Mouse (Mus musculus) limb, embryonic 13.5 days (tissue): ENCODE data around the gene Fsd2. TPM values are rescaled to one million over a fixed set of nuclear protein-coding genes. Genes with fewer than 3 reads are reported as not detected.

Source experiments
- ATAC-seq: fragments of 200-750 bp; cut with Nextera tagmentation; 2 replicates; pipeline ENCODE4 v1.8.0; 2017; ENCODE audit warnings: low read depth, moderate number of reproducible peaks, moderate TSS enrichment; ENCODE audit not compliant: low FRiP score
- H3K27ac ChIP-seq: fragments of 300-500 bp; sonication (generic); 2 replicates; pipeline ENCODE4 v1.5.1; 2015; ENCODE audit warnings: inconsistent platforms, mild to moderate bottlenecking, moderate library complexity
- H3K27me3 ChIP-seq: fragments of 300-500 bp; sonication (generic); 2 replicates; pipeline ENCODE4 v1.6.1; 2015; ENCODE audit warnings: mild to moderate bottlenecking, inconsistent platforms
- H3K36me3 ChIP-seq: fragments of 300-500 bp; sonication (generic); 2 replicates; pipeline ENCODE4 v1.6.1; 2015; ENCODE audit warnings: inconsistent platforms, mild to moderate bottlenecking, moderate library complexity
- H3K4me1 ChIP-seq: fragments of 300-500 bp; sonication (generic); 2 replicates; pipeline ENCODE4 v1.6.1; 2015; ENCODE audit warnings: inconsistent platforms
- H3K4me2 ChIP-seq: fragments of 300-500 bp; sonication (generic); replicated peaks from 2 replicates; pipeline ENCODE4 v1.6.1; 2015; ENCODE audit warnings: inconsistent platforms, mild to moderate bottlenecking, moderate library complexity
- H3K4me3 ChIP-seq: fragments of 300-500 bp; sonication (generic); 2 replicates; pipeline ENCODE4 v1.5.1; 2015; ENCODE audit warnings: moderate library complexity, mild to moderate bottlenecking, inconsistent platforms
- H3K9ac ChIP-seq: fragments of 300-500 bp; sonication (generic); 2 replicates; pipeline ENCODE4 v1.6.1; 2015; ENCODE audit warnings: mild to moderate bottlenecking, inconsistent platforms
- H3K9me3 ChIP-seq: fragments of 300-500 bp; sonication (generic); 2 replicates; pipeline ENCODE4 v1.6.1; 2016; ENCODE audit warnings: inconsistent platforms
- WGBS: fragments of 180-500 bp; shearing (Covaris S2); methylation state at CpG from one replicate; pipeline ENCODE4 v1.1.7; 2015; 5-methylcytosine and 5-hydroxymethylcytosine counted together
- polyA plus RNA-seq: library from polyadenylated mRNA; unstranded; fragments of >200 nt; fragmentation: Nextera tagmentation; extraction: Ambion mirVana; gene quantifications from 2 replicates; pipeline ENCODE4 v1.2.1, GENCODE M21; 2015

The Fsd2 gene
- polyA plus RNA-seq, 1 experiment from 2014 or later = 0.33 TPM

DNA sequence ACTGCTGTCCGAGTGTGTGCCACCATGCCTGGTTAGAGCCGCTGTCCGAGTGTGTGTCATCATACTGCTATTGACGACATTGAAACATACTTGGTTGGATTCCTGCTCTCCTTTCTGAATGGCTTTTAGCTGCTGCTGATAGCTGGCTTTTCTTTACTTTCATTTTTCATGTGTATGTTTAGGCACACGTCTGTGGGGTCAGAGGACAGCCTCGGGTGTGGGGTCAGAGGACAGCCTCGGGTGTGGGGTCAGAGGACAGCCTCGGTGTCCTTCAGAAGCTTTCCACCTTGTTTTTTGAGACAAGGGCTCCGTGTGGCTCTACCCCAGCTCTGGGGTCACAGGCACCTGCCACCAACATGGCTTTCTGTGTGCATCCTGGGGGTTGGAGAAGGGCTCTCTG is 25.9 kb upstream of the Fsd2 start:
- no peak overlapping the region for H3K27ac ChIP-seq
- H3K9me3 ChIP-seq = no peaks in the 10 kb centered on the region
- WGBS = 86% methylated on average over 9 of the region's 9 CpGs
- H3K4me3 ChIP-seq = no peak overlapping the region
- H3K4me2 ChIP-seq = no peak overlapping the region
- H3K27me3 ChIP-seq = no peaks in the 10 kb centered on the region
- H3K36me3 ChIP-seq = peaks cover 75% of the 10 kb centered on the region
- H3K4me1 ChIP-seq = no peaks in the 10 kb centered on the region
- no peak overlapping the region for H3K9ac ChIP-seq
- ATAC-seq = no peak

GRCm38 (mm10) chr7:81587238-81587637 is 20.5 kb upstream of the Fsd2 start:
- no peak overlapping the region for H3K4me3 ChIP-seq
- peaks cover 58% of the 10 kb centered on the region for H3K36me3 ChIP-seq
- H3K4me1 ChIP-seq = no peaks in the 10 kb centered on the region
- no peak for ATAC-seq
- 85% methylated on average over 4 of the region's 4 CpGs for WGBS
- H3K9me3 ChIP-seq = no peaks in the 10 kb centered on the region; the same call in 1 of the 2 replicates
- no peak overlapping the region for H3K27ac ChIP-seq
- H3K4me2 ChIP-seq = no peak overlapping the region
- no peaks in the 10 kb centered on the region for H3K27me3 ChIP-seq
- H3K9ac ChIP-seq = no peak overlapping the region

DNA sequence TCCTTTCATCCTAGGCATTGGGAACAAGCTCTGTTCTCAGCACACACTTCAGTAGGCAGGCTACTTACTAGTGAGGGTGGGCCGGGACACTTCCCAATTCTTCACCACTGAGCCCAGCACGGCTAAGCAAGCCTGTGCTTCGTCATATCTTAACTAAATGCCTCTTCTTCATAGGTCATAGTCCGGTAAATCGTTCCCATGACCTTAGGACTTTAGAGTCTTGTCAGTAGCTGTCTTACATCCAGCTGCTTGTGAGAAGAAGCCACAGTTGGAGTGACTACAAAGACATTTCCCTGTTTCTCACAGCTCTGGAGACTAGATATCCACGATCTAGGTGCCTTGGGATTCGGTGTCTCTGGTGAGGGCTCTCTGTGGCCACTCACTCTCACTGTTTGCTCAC is 18.6 kb upstream of the Fsd2 start:
- 89% methylated on average over 7 of the region's 7 CpGs for WGBS
- no peak overlapping the region for H3K4me3 ChIP-seq

DNA sequence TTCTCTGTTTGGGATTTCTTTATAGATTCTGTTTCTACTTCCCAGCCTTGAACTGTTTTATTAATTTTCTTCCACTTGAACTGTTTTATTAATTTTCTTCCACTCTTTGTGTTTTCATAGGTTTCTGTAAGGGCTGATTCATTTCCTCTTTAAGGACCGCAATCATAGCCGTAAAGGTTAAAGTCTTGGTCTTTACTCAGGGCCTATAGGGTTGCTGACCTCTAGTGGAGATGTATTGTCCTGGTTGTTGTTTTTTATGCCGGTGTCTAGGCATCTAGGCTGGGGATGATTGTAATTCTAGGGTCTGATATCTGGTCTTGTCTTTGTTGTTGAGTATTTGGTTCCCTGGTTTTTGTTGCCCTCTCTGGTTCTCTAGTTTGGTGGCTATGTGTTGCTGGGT is 16.8 kb upstream of the Fsd2 start:
- Histone ChIP-seq H3K27ac (no peak overlapping the region), H3K36me3 (peaks cover 38% of the 10 kb centered on the region)
- 65% methylated on average over 3 of the region's 3 CpGs for WGBS

More for the DNA sequence above, 18.6 kb upstream of the Fsd2 start:
- Histone ChIP-seq H3K9me3 (no peaks in the 10 kb centered on the region; the same call in 1 of the 2 replicates), H3K27me3 (no peaks in the 10 kb centered on the region), H3K9ac (no peak overlapping the region), H3K36me3 (peaks cover 40% of the 10 kb centered on the region), H3K27ac (no peak overlapping the region), H3K4me2 (no peak overlapping the region), H3K4me1 (no peaks in the 10 kb centered on the region)
- ATAC-seq = no peak

GRCm38 (mm10) chr7:81579312-81579711 is 12.6 kb upstream of the Fsd2 start:
- peaks cover 28% of the 10 kb centered on the region for H3K36me3 ChIP-seq
- no peaks in the 10 kb centered on the region for H3K9me3 ChIP-seq
- H3K4me1 ChIP-seq = no peaks in the 10 kb centered on the region
- ATAC-seq = no peak
- no peak overlapping the region for H3K4me2 ChIP-seq
- no peak overlapping the region for H3K27ac ChIP-seq
- no peaks in the 10 kb centered on the region for H3K27me3 ChIP-seq
- 95% methylated on average over 5 of the region's 5 CpGs for WGBS
- H3K4me3 ChIP-seq = no peak overlapping the region
- H3K9ac ChIP-seq = no peak overlapping the region

More for the DNA sequence above, 16.8 kb upstream of the Fsd2 start:
- Histone ChIP-seq H3K9me3 (no peaks in the 10 kb centered on the region; the same call in 1 of the 2 replicates), H3K27me3 (no peaks in the 10 kb centered on the region), H3K4me1 (no peaks in the 10 kb centered on the region), H3K4me2 (no peak overlapping the region), H3K9ac (no peak overlapping the region), H3K4me3 (no peak overlapping the region)
- no peak for ATAC-seq

DNA sequence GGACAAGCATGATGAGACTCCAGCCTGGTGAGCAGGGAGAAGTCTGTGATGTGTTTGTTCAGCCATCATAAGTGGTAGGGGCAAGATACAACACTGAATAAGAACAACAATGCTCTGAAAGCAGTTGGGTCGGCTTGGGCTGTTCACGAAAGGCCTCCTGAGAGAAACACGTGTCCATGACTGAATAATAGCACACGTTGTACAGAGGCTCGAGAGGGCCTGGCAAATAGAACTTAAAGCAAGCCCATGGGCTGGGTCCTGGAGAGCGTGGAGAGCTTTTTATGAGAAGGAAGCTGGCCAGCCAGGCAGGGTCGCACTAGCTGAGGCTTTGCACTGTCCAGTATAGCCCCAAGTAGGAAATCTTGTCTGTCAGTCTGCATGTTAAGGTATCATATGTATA is 11.7 kb upstream of the Fsd2 start:
- no peak overlapping the region for H3K4me2 ChIP-seq
- no peaks in the 10 kb centered on the region for H3K9me3 ChIP-seq
- no peak overlapping the region for H3K27ac ChIP-seq
- no peaks in the 10 kb centered on the region for H3K27me3 ChIP-seq
- H3K36me3 ChIP-seq = peaks cover 28% of the 10 kb centered on the region
- WGBS = 91% methylated on average over 7 of the region's 7 CpGs
- no peak overlapping the region for H3K9ac ChIP-seq
- H3K4me1 ChIP-seq = no peaks in the 10 kb centered on the region
- no peak for ATAC-seq
- no peak overlapping the region for H3K4me3 ChIP-seq

DNA sequence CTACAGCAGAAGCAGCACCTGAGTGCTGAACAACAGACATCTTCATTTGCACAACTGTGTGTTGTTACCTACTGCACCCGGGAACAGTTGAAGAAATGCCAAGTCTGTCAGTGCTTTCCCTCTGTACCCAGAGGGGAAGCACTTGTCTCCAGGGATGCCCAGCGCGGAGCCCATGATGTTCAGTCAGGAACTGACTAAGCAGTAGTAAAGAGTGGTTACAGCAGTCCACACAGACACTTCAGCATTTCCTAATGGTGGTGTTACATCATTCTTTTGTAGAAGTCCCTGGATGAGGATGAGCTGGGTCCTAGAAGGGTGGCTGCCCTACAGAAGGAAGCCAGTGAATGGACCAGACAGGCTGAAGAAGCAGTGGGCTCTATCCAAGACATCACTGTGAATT is 11.1 kb upstream of the Fsd2 start:
- peaks cover 28% of the 10 kb centered on the region for H3K36me3 ChIP-seq
- 97% methylated on average over 3 of the region's 3 CpGs for WGBS
- no peak for ATAC-seq

DNA sequence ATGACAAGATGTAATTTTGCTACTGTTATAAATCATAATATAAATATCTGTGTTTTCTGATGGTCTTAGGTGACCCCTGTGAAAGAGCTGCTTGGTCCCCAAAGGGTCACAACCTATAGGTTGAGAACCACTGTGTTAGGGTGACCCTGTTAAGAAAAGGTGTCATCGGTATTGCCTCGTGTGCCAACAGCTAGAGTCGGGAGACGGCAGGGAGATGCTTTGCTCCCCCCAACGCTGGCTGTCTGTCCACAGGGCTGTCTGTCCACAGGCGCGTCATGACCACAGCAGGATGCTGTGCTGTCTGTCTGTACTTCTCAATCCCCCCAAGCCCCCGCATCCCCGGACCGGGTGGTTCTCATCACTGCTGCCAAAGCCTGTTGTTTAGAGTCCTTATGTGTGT is 8.9 kb upstream of the Fsd2 start:
- peaks cover 28% of the 10 kb centered on the region for H3K36me3 ChIP-seq

More for the DNA sequence above, 11.1 kb upstream of the Fsd2 start:
- Histone ChIP-seq H3K27ac (no peak overlapping the region), H3K9ac (no peak overlapping the region), H3K4me3 (no peak overlapping the region), H3K27me3 (no peaks in the 10 kb centered on the region), H3K4me1 (peaks cover under 1% of the 10 kb centered on the region), H3K4me2 (no peak overlapping the region), H3K9me3 (no peaks in the 10 kb centered on the region)

DNA sequence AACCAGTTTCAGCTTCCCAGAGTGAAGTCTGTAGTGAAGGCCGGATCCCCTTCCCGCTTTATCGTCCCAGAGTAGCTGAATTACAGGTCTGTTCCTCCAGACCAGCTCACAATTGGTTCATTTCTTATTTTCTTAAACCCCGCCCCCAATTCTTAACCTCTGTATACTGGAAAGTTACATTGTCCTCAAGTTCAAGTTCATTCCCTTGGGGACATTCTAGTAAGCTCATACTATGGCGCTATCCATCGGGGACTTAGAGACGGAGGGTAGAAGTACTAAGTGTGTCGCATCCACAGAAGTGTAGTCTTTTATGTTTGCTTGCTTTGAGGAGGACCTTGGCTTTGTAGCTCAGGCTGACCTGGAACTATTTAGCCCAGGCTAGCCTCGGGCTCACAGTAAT is 7.1 kb upstream of the Fsd2 start:
- WGBS = 90% methylated on average over 9 of the region's 9 CpGs
- H3K27me3 ChIP-seq = no peaks in the 10 kb centered on the region
- peaks cover 13% of the 10 kb centered on the region for H3K4me1 ChIP-seq
- H3K4me3 ChIP-seq = no peak overlapping the region
- no peak overlapping the region for H3K27ac ChIP-seq
- H3K4me2 ChIP-seq = no peak overlapping the region
- no peaks in the 10 kb centered on the region for H3K9me3 ChIP-seq
- peaks cover 26% of the 10 kb centered on the region for H3K36me3 ChIP-seq
- H3K9ac ChIP-seq = no peak overlapping the region
- ATAC-seq = no peak

More for the DNA sequence above, 8.9 kb upstream of the Fsd2 start:
- no peak overlapping the region for H3K27ac ChIP-seq
- H3K4me2 ChIP-seq = no peak overlapping the region
- no peaks in the 10 kb centered on the region for H3K27me3 ChIP-seq
- peaks cover 13% of the 10 kb centered on the region for H3K4me1 ChIP-seq
- no peaks in the 10 kb centered on the region for H3K9me3 ChIP-seq
- no peak overlapping the region for H3K4me3 ChIP-seq
- no peak for ATAC-seq
- no peak overlapping the region for H3K9ac ChIP-seq
- WGBS = 93% methylated on average over 10 of the region's 10 CpGs

GRCm38 (mm10) chr7:81573397-81573796 is 6.7 kb upstream of the Fsd2 start:
- no peak overlapping the region for H3K27ac ChIP-seq
- H3K9ac ChIP-seq = no peak overlapping the region
- H3K4me1 ChIP-seq = peaks cover 13% of the 10 kb centered on the region
- peaks cover 22% of the 10 kb centered on the region for H3K36me3 ChIP-seq
- no peak for ATAC-seq
- no peaks in the 10 kb centered on the region for H3K27me3 ChIP-seq
- H3K4me2 ChIP-seq = no peak overlapping the region
- H3K4me3 ChIP-seq = no peak overlapping the region
- no peaks in the 10 kb centered on the region for H3K9me3 ChIP-seq
- 88% methylated on average over 6 of the region's 6 CpGs for WGBS

DNA sequence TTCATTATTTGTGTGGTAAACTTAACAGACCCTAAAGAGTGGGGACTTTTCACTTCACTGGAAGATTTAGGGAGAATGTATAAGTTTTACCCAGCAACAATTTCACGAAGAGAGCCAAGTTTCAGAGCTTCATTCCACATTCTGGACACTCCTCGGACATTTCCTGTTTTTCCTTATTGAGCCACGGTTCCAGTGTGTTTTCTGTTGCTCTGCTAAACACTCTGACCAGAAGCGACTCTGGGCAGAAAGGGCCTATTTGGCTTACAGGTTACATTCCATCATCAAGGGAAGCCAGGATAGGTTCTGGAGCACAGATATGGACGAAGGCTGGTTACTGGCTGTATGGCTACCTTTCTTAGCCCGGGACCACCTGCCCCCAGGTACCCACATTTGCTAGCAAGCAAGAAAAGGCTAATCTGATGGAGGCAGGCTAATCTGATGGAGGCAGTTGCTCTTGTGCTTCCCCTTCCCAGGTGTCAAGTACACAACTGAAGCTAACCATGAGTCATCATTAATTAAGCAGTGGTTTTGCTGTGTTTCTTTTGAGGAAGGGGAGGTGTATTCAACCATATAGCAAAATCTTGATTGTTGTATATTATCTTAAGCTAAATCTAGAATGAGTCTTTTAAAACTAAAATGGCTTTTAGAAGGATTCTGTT is 6.0 kb upstream of the Fsd2 start:
- no peaks in the 10 kb centered on the region for H3K9me3 ChIP-seq
- ATAC-seq = no peak
- no peak overlapping the region for H3K27ac ChIP-seq
- WGBS = 77% methylated on average over 6 of the region's 6 CpGs
- H3K4me2 ChIP-seq = peak overlapping the region; percentile 92
- peak overlapping the region; percentile 87; the same call in 1 of the 2 replicates for H3K4me3 ChIP-seq
- no peaks in the 10 kb centered on the region for H3K27me3 ChIP-seq
- H3K4me1 ChIP-seq = peaks cover 13% of the 10 kb centered on the region
- H3K36me3 ChIP-seq = peaks cover 15% of the 10 kb centered on the region
- no peak overlapping the region for H3K9ac ChIP-seq

GRCm38 (mm10) chr7:81571941-81572441 is 5.2 kb upstream of the Fsd2 start:
- H3K36me3 ChIP-seq = peaks cover 15% of the 10 kb centered on the region
- H3K9ac ChIP-seq = peak overlapping the region; percentile 85
- 19% methylated on average over 15 of the region's 15 CpGs for WGBS
- peaks cover 13% of the 10 kb centered on the region for H3K4me1 ChIP-seq
- H3K27ac ChIP-seq = peak overlapping the region; percentile 83; the same call in 1 of the 2 replicates
- ATAC-seq = no peak
- no peaks in the 10 kb centered on the region for H3K9me3 ChIP-seq
- peak overlapping the region; percentile 87 for H3K4me3 ChIP-seq
- H3K27me3 ChIP-seq = no peaks in the 10 kb centered on the region
- H3K4me2 ChIP-seq = peak overlapping the region; percentile 92
